Mouse (Mus musculus) CD4-positive, CD25-positive, alpha-beta regulatory T cell, adult 2 months (primary cell): ENCODE measurements around the gene Plekhg6.

Experiments
- DNase-seq: peaks from one replicate; pipeline ENCODE4 v3.0.0-alpha.2; 2012; ENCODE audit warnings: low read depth, low spot score

Plekhg6 gene

GRCm38 (mm10) chr6:125354352-125355151 is 26.0 kb downstream of the Plekhg6 start:
- DNase-seq: no peak

- peak; percentile 61 for DNase-seq
These were observed 26.9 kb downstream of the Plekhg6 start for GRCm38 (mm10) chr6:125353655-125354054.

GRCm38 (mm10) chr6:125353221-125353620 is 27.4 kb downstream of the Plekhg6 start:
- DNase-seq: peak; percentile 51

- no peak for DNase-seq
These were observed 27.8 kb downstream of the Plekhg6 start for GRCm38 (mm10) chr6:125352811-125353210.

- DNase-seq: no peak
These were observed 28.6 kb downstream of the Plekhg6 start for GRCm38 (mm10) chr6:125352046-125352384.

- DNase-seq: peak; percentile 61
These were observed 29.1 kb downstream of the Plekhg6 start for GRCm38 (mm10) chr6:125351368-125352045.

GRCm38 (mm10) chr6:125350995-125351324 is 29.6 kb downstream of the Plekhg6 start:
- no peak for DNase-seq

GRCm38 (mm10) chr6:125350231-125350994 is 30.2 kb downstream of the Plekhg6 start:
- DNase-seq: no peak

GRCm38 (mm10) chr6:125349575-125350230 is 30.9 kb downstream of the Plekhg6 start:
- DNase-seq: peak; percentile 78

- DNase-seq: no peak
These were observed 31.6 kb downstream of the Plekhg6 start, which contains the start of gene Tnfrsf1a for GRCm38 (mm10) chr6:125348721-125349574. Gene Tnfrsf1a (plus strand): TSS chr6:125349362.

GRCm38 (mm10) chr6:125346029-125346428 is 34.6 kb downstream of the Plekhg6 start:
- DNase-seq: no peak

GRCm38 (mm10) chr6:125345625-125346024 is 35.0 kb downstream of the Plekhg6 start:
- DNase-seq: no peak

GRCm38 (mm10) chr6:125344866-125345265 is 35.7 kb downstream of the Plekhg6 start:
- no peak for DNase-seq

- no peak for DNase-seq
These were observed 36.5 kb downstream of the Plekhg6 start for GRCm38 (mm10) chr6:125344084-125344483.

- no peak for DNase-seq
These were observed 38.4 kb downstream of the Plekhg6 start for GRCm38 (mm10) chr6:125342198-125342597.

GRCm38 (mm10) chr6:125340244-125340643 is 40.3 kb downstream of the Plekhg6 start:
- no peak for DNase-seq

- DNase-seq: peak; percentile 48
These were observed 41.6 kb downstream of the Plekhg6 start for GRCm38 (mm10) chr6:125338791-125339660.

GRCm38 (mm10) chr6:125334356-125334755 is 46.2 kb downstream of the Plekhg6 start:
- no peak for DNase-seq

GRCm38 (mm10) chr6:125333112-125333899 is 47.3 kb downstream of the Plekhg6 start:
- no peak for DNase-seq
